Mouse (Mus musculus): ENCODE data around the gene Daam1. TPM values are rescaled to one million over a fixed set of nuclear protein-coding genes. Genes with fewer than 3 reads are reported as not detected.

The Daam1 gene
- polyA plus RNA-seq, 1 experiment = 36.2 TPM

DNA sequence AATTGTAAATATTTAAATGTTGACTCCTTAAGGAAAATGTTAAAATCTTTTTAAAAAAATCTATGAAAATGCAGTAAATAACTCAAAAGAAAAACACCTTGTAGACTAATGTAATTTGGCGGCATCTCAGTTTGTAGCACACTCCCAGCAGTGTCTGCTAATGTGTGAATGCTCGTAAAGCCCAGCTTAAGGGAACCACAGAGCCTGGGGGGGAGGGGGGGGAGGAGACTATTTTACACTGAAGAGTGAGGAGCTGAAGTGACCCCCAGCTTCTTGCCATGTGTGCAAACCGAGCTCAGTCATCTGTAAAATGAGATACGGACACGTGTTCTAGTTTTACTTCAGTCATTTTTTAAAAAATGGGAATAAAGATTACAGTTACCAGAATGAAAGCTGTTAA is 16.7 kb downstream of the Daam1 start:
- no peak overlapping the region for H3K27ac ChIP-seq (ENCODE audit: control insufficient read depth, insufficient read depth, low read depth, low read length, poor library complexity)
- H3K4me1 ChIP-seq (ENCODE audit: control insufficient read depth, insufficient read depth, low read length) = no peaks in the 10 kb centered on the region; the same call in 1 of the 2 replicates
- no peak overlapping the region for H3K4me3 ChIP-seq (replicated peaks; ENCODE audit: control insufficient read depth, low read depth, low read length)
- TF ChIP-seq CTCF (IDR thresholded peaks at IDR 0.05; ENCODE audit: control insufficient read depth, insufficient read depth, low read length) (no peak), POLR2A (IDR thresholded peaks at IDR 0.05; ENCODE audit: borderline replicate concordance, control insufficient read depth, low read depth, low read length) (no peak)
- 84% methylated on average over 5 of the region's 5 CpGs for WGBS

DNA sequence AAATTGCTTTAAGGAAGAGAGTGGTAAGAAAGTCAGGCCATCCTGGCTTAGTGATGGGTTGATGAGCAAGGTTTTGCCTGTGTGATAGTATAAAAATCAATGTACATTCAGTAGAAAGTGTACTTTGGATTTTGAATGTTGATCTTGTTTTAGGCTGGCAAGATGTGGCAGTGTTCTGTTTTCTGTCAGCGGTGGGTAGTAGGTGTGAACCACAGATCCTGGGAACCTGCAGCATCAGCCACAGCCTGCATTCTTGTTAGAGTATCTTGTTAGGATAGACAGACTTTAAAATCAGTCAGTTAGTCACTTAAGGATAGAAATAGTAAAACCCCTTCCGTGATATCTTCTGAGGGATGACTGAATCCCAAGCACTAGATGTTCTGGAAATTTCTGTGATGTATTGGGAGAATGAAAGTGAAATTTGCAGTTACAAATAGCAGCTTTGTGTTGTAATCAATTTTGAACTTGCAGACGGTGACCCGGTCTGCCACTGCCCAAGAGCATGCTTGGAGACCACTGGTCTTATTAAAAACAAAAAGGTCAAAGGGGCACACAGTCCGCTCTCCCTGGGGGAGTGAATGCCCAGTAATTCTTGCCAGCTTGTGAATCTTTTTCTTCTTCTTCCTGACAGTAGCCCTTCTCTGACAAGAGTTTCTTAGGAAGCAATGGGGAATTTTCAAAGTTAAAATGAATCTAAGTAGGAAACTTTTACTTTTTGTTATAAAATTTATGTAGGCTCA is 17.3 kb downstream of the Daam1 start:
- 80% methylated on average over 5 of the region's 5 CpGs for WGBS
- no peak for TF ChIP-seq CTCF (IDR thresholded peaks at IDR 0.05; ENCODE audit: control insufficient read depth, insufficient read depth, low read length)
- no peak for TF ChIP-seq POLR2A (IDR thresholded peaks at IDR 0.05; ENCODE audit: borderline replicate concordance, control insufficient read depth, low read depth, low read length)
- no peaks in the 10 kb centered on the region; the same call in 1 of the 2 replicates for H3K4me1 ChIP-seq (ENCODE audit: control insufficient read depth, insufficient read depth, low read length)
- H3K27ac ChIP-seq (ENCODE audit: control insufficient read depth, insufficient read depth, low read depth, low read length, poor library complexity) = no peak overlapping the region
- no peak overlapping the region for H3K4me3 ChIP-seq (replicated peaks; ENCODE audit: control insufficient read depth, low read depth, low read length)

DNA sequence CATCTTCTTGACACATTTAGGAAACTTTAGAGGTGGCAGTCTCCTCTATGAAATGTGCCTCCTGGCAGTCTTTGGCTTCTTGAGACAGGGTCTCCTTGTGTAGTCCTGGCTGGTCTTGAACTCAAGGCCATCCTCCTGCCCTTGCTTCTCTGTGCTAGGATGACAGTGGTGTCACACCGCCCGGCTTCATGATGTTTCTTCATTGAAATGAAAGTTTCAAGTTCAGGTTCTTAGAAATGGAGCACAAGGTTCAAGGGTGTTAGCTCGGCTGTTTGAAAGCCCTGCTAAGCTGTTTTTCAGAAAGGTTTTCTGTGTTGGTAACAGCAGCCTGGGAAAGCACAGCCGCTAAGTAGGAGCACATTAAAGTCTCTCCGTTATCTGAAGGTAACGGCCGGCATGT is 18.2 kb downstream of the Daam1 start:
- no peak overlapping the region for H3K27ac ChIP-seq (ENCODE audit: control insufficient read depth, insufficient read depth, low read depth, low read length, poor library complexity)
- H3K4me1 ChIP-seq (ENCODE audit: control insufficient read depth, insufficient read depth, low read length) = no peaks in the 10 kb centered on the region; the same call in 1 of the 2 replicates

DNA sequence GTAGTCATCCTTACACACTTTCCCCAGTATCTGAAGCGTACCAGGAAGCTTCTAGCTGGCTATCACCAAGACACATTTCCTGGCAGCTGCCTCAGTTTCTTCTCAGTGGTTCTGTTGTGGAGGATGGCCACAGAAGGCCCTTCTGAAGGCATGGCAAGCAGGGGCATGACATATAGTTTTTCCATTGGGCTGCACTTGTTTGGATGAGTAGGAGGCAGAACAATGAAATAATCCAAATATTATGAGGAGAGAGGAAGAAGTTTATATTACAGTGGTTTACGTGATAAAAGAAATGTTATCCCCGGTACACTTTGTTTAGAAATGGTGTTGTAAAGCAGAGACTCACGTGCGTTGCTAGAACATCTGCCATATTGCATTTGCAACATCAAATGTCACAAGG is 19.3 kb downstream of the Daam1 start:
- no peak for TF ChIP-seq POLR2A (IDR thresholded peaks at IDR 0.05; ENCODE audit: borderline replicate concordance, control insufficient read depth, low read depth, low read length)
- no peak for TF ChIP-seq CTCF (IDR thresholded peaks at IDR 0.05; ENCODE audit: control insufficient read depth, insufficient read depth, low read length)
- H3K4me1 ChIP-seq (ENCODE audit: control insufficient read depth, insufficient read depth, low read length) = no peaks in the 10 kb centered on the region; the same call in 1 of the 2 replicates
- WGBS = 90% methylated on average over 5 of the region's 5 CpGs
- no peak overlapping the region for H3K4me3 ChIP-seq (replicated peaks; ENCODE audit: control insufficient read depth, low read depth, low read length)
- no peak overlapping the region for H3K27ac ChIP-seq (ENCODE audit: control insufficient read depth, insufficient read depth, low read depth, low read length, poor library complexity)

More for the DNA sequence above, 18.2 kb downstream of the Daam1 start:
- no peak overlapping the region for H3K4me3 ChIP-seq (replicated peaks; ENCODE audit: control insufficient read depth, low read depth, low read length)
- TF ChIP-seq POLR2A (IDR thresholded peaks at IDR 0.05; ENCODE audit: borderline replicate concordance, control insufficient read depth, low read depth, low read length) (no peak), CTCF (IDR thresholded peaks at IDR 0.05; ENCODE audit: control insufficient read depth, insufficient read depth, low read length) (no peak)
- WGBS = 89% methylated on average over 7 of the region's 7 CpGs

DNA sequence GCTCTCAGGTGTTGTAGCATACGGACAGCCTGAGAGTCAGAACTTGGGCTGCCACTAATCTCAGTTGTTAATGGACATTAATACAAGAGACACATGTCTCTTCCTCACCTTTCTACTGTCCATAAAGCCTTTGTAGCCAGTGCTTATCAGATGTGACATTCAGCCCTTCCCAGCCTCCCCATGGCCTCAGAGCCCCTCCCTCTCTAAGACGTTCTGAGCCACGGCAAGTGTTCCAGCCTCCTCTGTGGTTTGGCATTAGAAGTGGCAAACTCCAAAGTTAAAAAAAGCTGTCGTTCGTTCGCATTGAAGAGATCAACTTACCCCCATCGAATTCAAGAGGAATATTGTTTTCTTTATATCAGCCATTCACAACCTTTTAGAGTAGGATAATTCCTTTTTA is 21.8 kb downstream of the Daam1 start:
- TF ChIP-seq CTCF (IDR thresholded peaks at IDR 0.05; ENCODE audit: control insufficient read depth, insufficient read depth, low read length) = no peak
- TF ChIP-seq POLR2A (IDR thresholded peaks at IDR 0.05; ENCODE audit: borderline replicate concordance, control insufficient read depth, low read depth, low read length) = no peak
- 34% methylated on average over 7 of the region's 7 CpGs for WGBS
- no peaks in the 10 kb centered on the region; the same call in 1 of the 2 replicates for H3K4me1 ChIP-seq (ENCODE audit: control insufficient read depth, insufficient read depth, low read length)
- no peak overlapping the region for H3K4me3 ChIP-seq (replicated peaks; ENCODE audit: control insufficient read depth, low read depth, low read length)
- no peak overlapping the region for H3K27ac ChIP-seq (ENCODE audit: control insufficient read depth, insufficient read depth, low read depth, low read length, poor library complexity)

DNA sequence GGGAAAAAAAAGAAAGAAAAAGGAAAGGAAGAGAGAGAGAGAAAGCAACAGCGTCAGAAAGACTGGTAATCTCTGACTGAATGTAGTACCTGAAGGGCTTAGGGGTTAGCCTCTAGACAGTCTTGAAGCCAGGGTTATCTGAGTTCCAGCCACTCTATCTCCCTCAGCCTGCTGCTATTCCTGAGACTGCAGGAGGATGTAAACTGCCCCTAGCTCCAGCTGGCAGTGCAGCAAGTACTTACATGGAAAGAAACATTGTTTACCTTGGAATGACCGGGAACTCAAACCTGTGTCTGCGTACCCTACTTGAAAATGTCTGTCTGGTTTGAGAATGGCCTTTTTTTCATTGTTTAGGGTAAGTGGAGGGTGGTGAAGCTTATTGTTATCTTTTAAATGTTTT is 22.8 kb downstream of the Daam1 start:
- 93% methylated on average over 3 of the region's 3 CpGs for WGBS
- TF ChIP-seq POLR2A (IDR thresholded peaks at IDR 0.05; ENCODE audit: borderline replicate concordance, control insufficient read depth, low read depth, low read length) (no peak), CTCF (IDR thresholded peaks at IDR 0.05; ENCODE audit: control insufficient read depth, insufficient read depth, low read length) (no peak)
- Histone ChIP-seq H3K4me1 (ENCODE audit: control insufficient read depth, insufficient read depth, low read length) (no peaks in the 10 kb centered on the region; the same call in 1 of the 2 replicates), H3K27ac (ENCODE audit: control insufficient read depth, insufficient read depth, low read depth, low read length, poor library complexity) (no peak overlapping the region), H3K4me3 (replicated peaks; ENCODE audit: control insufficient read depth, low read depth, low read length) (no peak overlapping the region)

DNA sequence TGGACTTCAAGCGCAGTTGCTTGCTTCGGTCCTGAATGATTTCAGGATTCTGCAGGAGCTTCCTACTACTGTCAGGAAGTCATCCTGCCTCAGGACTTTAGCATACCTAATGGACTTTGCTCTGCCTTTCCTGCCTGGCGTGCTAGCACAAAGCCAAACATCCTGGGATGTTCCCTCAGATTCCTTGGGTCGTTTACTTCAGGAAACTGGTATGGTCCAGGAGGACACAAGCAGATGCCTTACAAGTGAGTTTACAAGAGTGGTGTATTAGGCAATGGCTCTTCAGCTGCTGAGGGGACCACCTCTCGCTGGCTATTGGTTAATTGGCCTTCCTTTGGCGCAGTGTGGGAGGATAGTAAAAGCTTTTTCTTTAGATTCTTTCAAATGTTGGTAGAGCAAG is 23.3 kb downstream of the Daam1 start:
- H3K27ac ChIP-seq (ENCODE audit: control insufficient read depth, insufficient read depth, low read depth, low read length, poor library complexity) = no peak overlapping the region
- no peaks in the 10 kb centered on the region; the same call in 1 of the 2 replicates for H3K4me1 ChIP-seq (ENCODE audit: control insufficient read depth, insufficient read depth, low read length)
- H3K4me3 ChIP-seq (replicated peaks; ENCODE audit: control insufficient read depth, low read depth, low read length) = no peak overlapping the region
- TF ChIP-seq POLR2A (IDR thresholded peaks at IDR 0.05; ENCODE audit: borderline replicate concordance, control insufficient read depth, low read depth, low read length) = no peak
- TF ChIP-seq CTCF (IDR thresholded peaks at IDR 0.05; ENCODE audit: control insufficient read depth, insufficient read depth, low read length) = no peak
- 80% methylated on average over 6 of the region's 6 CpGs for WGBS

DNA sequence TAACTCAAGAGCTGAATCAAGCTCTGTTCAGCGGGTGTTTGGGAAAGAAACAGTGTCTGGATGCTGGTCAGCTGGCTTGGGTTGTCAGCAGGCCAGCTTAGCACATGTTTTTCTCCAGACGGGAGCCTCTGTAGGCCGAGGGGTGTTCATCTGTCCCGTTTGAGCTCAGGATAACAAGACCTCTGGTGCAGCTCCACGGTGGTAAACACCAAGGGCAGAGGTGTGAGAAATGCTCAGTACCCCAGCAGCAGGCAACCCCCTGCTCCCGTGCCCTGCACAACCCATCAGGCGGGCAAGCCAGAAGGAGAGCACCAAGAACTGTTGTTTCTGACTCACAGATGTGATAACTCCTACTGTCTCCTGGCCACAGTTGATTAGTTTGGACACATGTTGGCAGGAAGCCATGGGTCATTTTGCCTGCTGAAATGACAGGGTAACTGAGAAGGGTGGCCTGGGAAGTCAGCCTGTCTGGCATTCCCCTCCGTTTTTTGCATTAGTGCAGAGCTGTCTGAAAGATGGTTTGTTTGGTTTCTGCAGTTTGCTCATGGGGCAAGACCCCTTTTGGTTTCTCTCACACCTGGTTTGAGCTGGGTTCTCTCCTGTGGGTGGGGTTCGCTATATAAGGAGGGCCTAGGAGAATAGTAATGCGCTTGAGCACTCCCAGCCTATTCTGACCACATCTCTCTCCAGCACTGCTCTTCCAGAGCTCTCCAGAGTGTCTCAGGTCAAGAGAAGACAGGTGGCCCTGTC is 25.0 kb downstream of the Daam1 start:
- Histone ChIP-seq H3K4me3 (replicated peaks; ENCODE audit: control insufficient read depth, low read depth, low read length) (no peak overlapping the region), H3K27ac (ENCODE audit: control insufficient read depth, insufficient read depth, low read depth, low read length, poor library complexity) (no peak overlapping the region), H3K4me1 (ENCODE audit: control insufficient read depth, insufficient read depth, low read length) (no peaks in the 10 kb centered on the region; the same call in 1 of the 2 replicates)
- TF ChIP-seq CTCF (IDR thresholded peaks at IDR 0.05; ENCODE audit: control insufficient read depth, insufficient read depth, low read length) (no peak), POLR2A (IDR thresholded peaks at IDR 0.05; ENCODE audit: borderline replicate concordance, control insufficient read depth, low read depth, low read length) (no peak)
- WGBS = 72% methylated on average over 10 of the region's 10 CpGs

All from bone marrow, adult 2 months (tissue).